Mouse (Mus musculus) heart, embryonic 12.5 days (tissue): Measurements from ENCODE around the gene Rfx6. TPM values are rescaled to one million over a fixed set of nuclear protein-coding genes. Genes with fewer than 3 reads are reported as not detected.

Experiments used
- ATAC-seq: fragments of 200-750 bp; cut with Nextera tagmentation; 2 replicates; pipeline ENCODE4 v1.8.0; 2017; ENCODE audit warnings: moderate TSS enrichment, moderate library complexity; ENCODE audit not compliant: insufficient number of reproducible peaks, low FRiP score
- H3K27ac ChIP-seq: fragments of 300-500 bp; sonication (generic); 2 replicates; pipeline ENCODE4 v1.5.1; 2016; ENCODE audit warnings: mild to moderate bottlenecking, moderate library complexity; ENCODE audit not compliant: poor library complexity, severe bottlenecking
- H3K27me3 ChIP-seq: fragments of 300-500 bp; sonication (generic); replicated peaks from 2 replicates; pipeline ENCODE4 v1.6.1; 2016; ENCODE audit warnings: mild to moderate bottlenecking, moderate library complexity
- H3K36me3 ChIP-seq: fragments of 300-500 bp; sonication (generic); 2 replicates; pipeline ENCODE4 v1.6.1; 2016; ENCODE audit warnings: mild to moderate bottlenecking, moderate library complexity
- H3K4me1 ChIP-seq: fragments of 300-500 bp; sonication (generic); replicated peaks from 2 replicates; pipeline ENCODE4 v1.6.1; 2016; ENCODE audit warnings: mild to moderate bottlenecking
- H3K4me2 ChIP-seq: fragments of 300-500 bp; sonication (generic); 2 replicates; pipeline ENCODE4 v1.6.1; 2016; ENCODE audit warnings: mild to moderate bottlenecking, moderate library complexity
- H3K4me3 ChIP-seq: fragments of 300-500 bp; sonication (generic); 2 replicates; pipeline ENCODE4 v1.5.1; 2016; ENCODE audit warnings: mild to moderate bottlenecking
- H3K9ac ChIP-seq: fragments of 300-500 bp; sonication (generic); 2 replicates; pipeline ENCODE4 v1.6.1; 2016; ENCODE audit warnings: mild to moderate bottlenecking, moderate library complexity
- H3K9me3 ChIP-seq: fragments of 300-500 bp; sonication (generic); replicated peaks from 2 replicates; pipeline ENCODE4 v1.6.1; 2016; ENCODE audit warnings: mild to moderate bottlenecking, moderate library complexity
- WGBS: fragments of 180-500 bp; shearing (Covaris S2); methylation state at CpG from one replicate; pipeline ENCODE4 v1.1.7; 2016; 5-methylcytosine and 5-hydroxymethylcytosine counted together
- polyA plus RNA-seq: library from polyadenylated mRNA; unstranded; fragments of >200 nt; fragmentation: Nextera tagmentation; extraction: Ambion mirVana; gene quantifications from 2 replicates; pipeline ENCODE4 v1.2.1, GENCODE M21; 2016

The Rfx6 gene
- polyA plus RNA-seq, 1 experiment from 2014 or later: not detected

GRCm38 (mm10) chr10:51763241-51763640 is 85.7 kb downstream of the Rfx6 start:
- Histone ChIP-seq H3K4me2 (no peak overlapping the region), H3K4me3 (no peak overlapping the region), H3K36me3 (no peaks in the 10 kb centered on the region), H3K27ac (no peak overlapping the region), H3K27me3 (no peaks in the 10 kb centered on the region), H3K9ac (no peak overlapping the region), H3K4me1 (no peaks in the 10 kb centered on the region), H3K9me3 (no peaks in the 10 kb centered on the region)
- ATAC-seq: no peak
- WGBS: 79% methylated on average over 2 of the region's 2 CpGs

GRCm38 (mm10) chr10:51768445-51768844 is 90.9 kb downstream of the Rfx6 start:
- H3K4me2 ChIP-seq: no peak overlapping the region
- no peak overlapping the region for H3K4me3 ChIP-seq
- no peaks in the 10 kb centered on the region for H3K4me1 ChIP-seq
- ATAC-seq: no peak
- no peak overlapping the region for H3K9ac ChIP-seq
- WGBS: 48% methylated on average over 5 of the region's 5 CpGs
- no peaks in the 10 kb centered on the region for H3K36me3 ChIP-seq
- no peaks in the 10 kb centered on the region for H3K9me3 ChIP-seq
- H3K27ac ChIP-seq: no peak overlapping the region
- H3K27me3 ChIP-seq: no peaks in the 10 kb centered on the region

GRCm38 (mm10) chr10:51769252-51769651 is 91.7 kb downstream of the Rfx6 start:
- H3K27ac ChIP-seq: no peak overlapping the region
- no peaks in the 10 kb centered on the region for H3K4me1 ChIP-seq
- no peak for ATAC-seq
- no peak overlapping the region for H3K4me3 ChIP-seq
- no peaks in the 10 kb centered on the region for H3K36me3 ChIP-seq
- 25% methylated on average over 7 of the region's 7 CpGs for WGBS
- H3K9ac ChIP-seq: no peak overlapping the region
- H3K9me3 ChIP-seq: no peaks in the 10 kb centered on the region
- H3K27me3 ChIP-seq: no peaks in the 10 kb centered on the region
- no peak overlapping the region for H3K4me2 ChIP-seq

GRCm38 (mm10) chr10:51779648-51780047 is 102.1 kb downstream of the Rfx6 start:
- H3K4me1 ChIP-seq: no peaks in the 10 kb centered on the region
- H3K4me2 ChIP-seq: no peak overlapping the region
- no peak for ATAC-seq
- H3K9ac ChIP-seq: no peak overlapping the region
- WGBS: 60% methylated on average over 2 of the region's 2 CpGs
- no peaks in the 10 kb centered on the region for H3K9me3 ChIP-seq
- no peak overlapping the region for H3K4me3 ChIP-seq
- no peaks in the 10 kb centered on the region for H3K36me3 ChIP-seq
- H3K27ac ChIP-seq: no peak overlapping the region
- no peaks in the 10 kb centered on the region for H3K27me3 ChIP-seq

Other genes with a start within 250 kb of the Rfx6 start
- gene Gm49339, start 197.1 kb upstream of the Rfx6 start, polyA plus RNA-seq: not detected in 2 replicates
- 0.18 and 0.43 TPM in 2 replicates for gene Lilr4b, start 197.1 kb upstream of the Rfx6 start, polyA plus RNA-seq
- 1.1 and 1.4 TPM in 2 replicates for gene Lilrb4a, start 186.8 kb upstream of the Rfx6 start, polyA plus RNA-seq
- 0.42 TPM in 1 of 2 replicates, not detected in the other for gene Fam162b, start 87.2 kb upstream of the Rfx6 start, polyA plus RNA-seq
- gene Gprc6a, start 46.3 kb upstream of the Rfx6 start, polyA plus RNA-seq: not detected in 2 replicates